Mouse (Mus musculus) MEL (cell line): ENCODE data around the gene Itgb1bp1. TPM values are rescaled to one million over a fixed set of nuclear protein-coding genes. Genes with fewer than 3 reads are reported as not detected.

Experiments used
- DNase-seq: peaks from one replicate; pipeline ENCODE4 v3.0.0; 2011; ENCODE audit warnings: low read depth, low spot score
- H3K27ac ChIP-seq: 2 replicates; pipeline ENCODE4 v1.5.1; 2012; ENCODE audit warnings: low read depth, mild to moderate bottlenecking, control low read depth, low read length, moderate library complexity; ENCODE audit not compliant: control insufficient read depth
- H3K27me3 ChIP-seq, 2 experiments: fragments of 150-350 bp in 1 of 2; sonication (generic) in 1 of 2; 2 replicates each; pipeline ENCODE4 v1.6.1; 2012; ENCODE audit warnings: low read length in 2 of 2, mild to moderate bottlenecking in 2 of 2, improper control_type of control experiment in 1 of 2, moderate library complexity in 1 of 2; ENCODE audit not compliant: insufficient read depth in 2 of 2, control insufficient read depth in 1 of 2
- H3K36me3 ChIP-seq, 2 experiments: 2 replicates each; pipeline ENCODE4 v1.6.1; 2012 to 2014; ENCODE audit warnings: low read length in 2 of 2, improper control_type of control experiment in 1 of 2, inconsistent platforms in 1 of 2, mild to moderate bottlenecking in 1 of 2; ENCODE audit not compliant: insufficient read depth in 2 of 2, control insufficient read depth in 1 of 2
- H3K4me1 ChIP-seq, 2 experiments: fragments of 150-350 bp in 1 of 2; sonication (generic) in 1 of 2; 2 replicates each; pipeline ENCODE4 v1.6.1; 2012; ENCODE audit warnings: low read length in 2 of 2, improper control_type of control experiment in 1 of 2, mild to moderate bottlenecking in 1 of 2; ENCODE audit not compliant: insufficient read depth in 2 of 2, control insufficient read depth in 1 of 2
- H3K4me3 ChIP-seq, 2 experiments: fragments of 150-350 bp in 1 of 2; sonication (generic) in 1 of 2; 2 replicates each; pipeline ENCODE4 v1.5.1; 2012; ENCODE audit warnings: low read depth in 2 of 2, low read length in 2 of 2, mild to moderate bottlenecking in 2 of 2, moderate library complexity in 2 of 2, control low read depth in 1 of 2, improper control_type of control experiment in 1 of 2; ENCODE audit not compliant: control insufficient read depth in 1 of 2, insufficient read depth in 1 of 2
- H3K79me2 ChIP-seq: 2 replicates; pipeline ENCODE4 v1.6.1; 2012; ENCODE audit warnings: mild to moderate bottlenecking, low read length, moderate library complexity; ENCODE audit not compliant: control insufficient read depth, poor library complexity, insufficient read depth
- H3K9ac ChIP-seq: 2 replicates; pipeline ENCODE4 v1.6.1; 2012; ENCODE audit warnings: low read depth, mild to moderate bottlenecking, control low read depth, low read length, moderate library complexity; ENCODE audit not compliant: control insufficient read depth, poor library complexity, severe bottlenecking
- H3K9me3 ChIP-seq: fragments of 150-350 bp; sonication (generic); replicated peaks from 2 replicates; pipeline ENCODE4 v1.6.1; 2012; ENCODE audit warnings: mild to moderate bottlenecking, low read length, improper control_type of control experiment, moderate library complexity; ENCODE audit not compliant: insufficient read depth
- BHLHE40 ChIP-seq: IDR thresholded peaks from 2 replicates; pipeline ENCODE4 v1.6.1; 2012; ENCODE audit warnings: low read depth, mild to moderate bottlenecking, inconsistent platforms, low read length, improper control_type of control experiment, borderline replicate concordance
- CHD2 ChIP-seq: IDR thresholded peaks from 2 replicates; pipeline ENCODE4 v1.6.1; 2011; ENCODE audit warnings: low read length, improper control_type of control experiment
- CTCF ChIP-seq, 3 experiments: IDR thresholded peaks in 2 of 3; conservative IDR thresholded peaks in 1 of 3; 2 replicates each; pipeline ENCODE4 v1.5.1; 2011 to 2012; ENCODE audit warnings: low read length in 3 of 3, low read depth in 2 of 3, mild to moderate bottlenecking in 2 of 3, improper control_type of control experiment in 1 of 3, inconsistent platforms in 1 of 3, mixed read lengths in 1 of 3, moderate library complexity in 1 of 3; ENCODE audit not compliant: control insufficient read depth in 1 of 3, insufficient read depth in 1 of 3, poor library complexity in 1 of 3, severe bottlenecking in 1 of 3
- EP300 ChIP-seq, 2 experiments: IDR thresholded peaks; 2 replicates each; pipeline ENCODE4 v1.6.1; 2011; ENCODE audit warnings: improper control_type of control experiment in 2 of 2, low read length in 2 of 2, low read depth in 1 of 2, mild to moderate bottlenecking in 1 of 2
- GATA1 ChIP-seq: IDR thresholded peaks from 2 replicates; pipeline ENCODE4 v1.6.1; 2011; ENCODE audit warnings: low read depth, low read length, improper control_type of control experiment
- HCFC1 ChIP-seq: IDR thresholded peaks from 2 replicates; pipeline ENCODE4 v1.6.1; 2012; ENCODE audit warnings: low read depth, mild to moderate bottlenecking, inconsistent platforms, low read length, improper control_type of control experiment, moderate library complexity
- JUND ChIP-seq: IDR thresholded peaks from 2 replicates; pipeline ENCODE4 v1.6.1; 2011; ENCODE audit warnings: low read depth, mild to moderate bottlenecking, improper control_type of control experiment, low read length
- KAT2A ChIP-seq: conservative IDR thresholded peaks from 2 replicates; pipeline ENCODE4 v1.6.1; 2012; ENCODE audit warnings: low read depth, low read length, improper control_type of control experiment, inconsistent platforms
- MAFK ChIP-seq: IDR thresholded peaks from 2 replicates; pipeline ENCODE4 v1.6.1; 2011; ENCODE audit warnings: low read depth, mild to moderate bottlenecking, low read length, improper control_type of control experiment, borderline replicate concordance
- MAX ChIP-seq: IDR thresholded peaks from 2 replicates; pipeline ENCODE4 v1.6.1; 2011; ENCODE audit warnings: low read length, improper control_type of control experiment
- MYC ChIP-seq: IDR thresholded peaks from 2 replicates; pipeline ENCODE4 v1.6.1; 2011; ENCODE audit warnings: low read depth, mild to moderate bottlenecking, low read length, improper control_type of control experiment, moderate library complexity
- NELFE ChIP-seq: IDR thresholded peaks from 2 replicates; pipeline ENCODE4 v1.6.1; 2011; ENCODE audit warnings: low read depth, low read length, improper control_type of control experiment
- POLR2AphosphoS2 ChIP-seq: IDR thresholded peaks from 2 replicates; pipeline ENCODE4 v1.6.1; 2011; ENCODE audit warnings: low read length, improper control_type of control experiment
- RAD21 ChIP-seq: IDR thresholded peaks from 2 replicates; pipeline ENCODE4 v1.6.1; 2011; ENCODE audit warnings: mild to moderate bottlenecking, low read depth, low read length, improper control_type of control experiment
- SIN3A ChIP-seq: IDR thresholded peaks from 2 replicates; pipeline ENCODE4 v1.6.1; 2012; ENCODE audit warnings: low read length, improper control_type of control experiment, inconsistent platforms
- TAL1 ChIP-seq: IDR thresholded peaks from 2 replicates; pipeline ENCODE4 v1.6.1; 2012; ENCODE audit warnings: mild to moderate bottlenecking, inconsistent platforms, low read length, moderate library complexity, mixed read lengths
- TBP ChIP-seq: IDR thresholded peaks from 2 replicates; pipeline ENCODE4 v1.8.0; 2011; ENCODE audit warnings: low read depth, low read length, improper control_type of control experiment
- UBTF ChIP-seq: IDR thresholded peaks from 2 replicates; pipeline ENCODE4 v1.6.1; 2012; ENCODE audit warnings: low read depth, mild to moderate bottlenecking, inconsistent platforms, low read length, improper control_type of control experiment, moderate library complexity, borderline replicate concordance; ENCODE audit not compliant: insufficient read depth
- USF1 ChIP-seq: IDR thresholded peaks from 2 replicates; pipeline ENCODE4 v1.6.1; 2014; ENCODE audit warnings: low read depth, mild to moderate bottlenecking, inconsistent platforms, low read length, improper control_type of control experiment, moderate library complexity
- ZMIZ1 ChIP-seq: IDR thresholded peaks from 2 replicates; pipeline ENCODE4 v1.6.1; 2012; ENCODE audit warnings: low read depth, mild to moderate bottlenecking, inconsistent platforms, low read length, improper control_type of control experiment, moderate library complexity
- polyA plus RNA-seq, 2 experiments: library from polyadenylated mRNA; stranded (reverse) in 1 of 2; unstranded in 1 of 2; fragments of >175 nt in 1 of 2; fragments of >200 nt in 1 of 2; gene quantifications; 2 replicates each; pipeline versions ENCODE4 v1.2.1 to v1.2.4; 2012; ENCODE audit warnings: low replicate concordance in 2 of 2, low read depth in 1 of 2; ENCODE audit not compliant: insufficient read length in 2 of 2, insufficient read depth in 1 of 2, missing spikeins in 1 of 2
- total RNA-seq: library from RNA; depleted of rRNA; stranded (reverse); fragments of 300-350 nt; gene quantifications from 2 replicates; pipeline ENCODE4 v1.2.3, GENCODE M21; 2012

Gene Itgb1bp1
- total and polyA plus RNA-seq, 3 experiments = 22.0 to 41.3 TPM; not detected in 1

DNA sequence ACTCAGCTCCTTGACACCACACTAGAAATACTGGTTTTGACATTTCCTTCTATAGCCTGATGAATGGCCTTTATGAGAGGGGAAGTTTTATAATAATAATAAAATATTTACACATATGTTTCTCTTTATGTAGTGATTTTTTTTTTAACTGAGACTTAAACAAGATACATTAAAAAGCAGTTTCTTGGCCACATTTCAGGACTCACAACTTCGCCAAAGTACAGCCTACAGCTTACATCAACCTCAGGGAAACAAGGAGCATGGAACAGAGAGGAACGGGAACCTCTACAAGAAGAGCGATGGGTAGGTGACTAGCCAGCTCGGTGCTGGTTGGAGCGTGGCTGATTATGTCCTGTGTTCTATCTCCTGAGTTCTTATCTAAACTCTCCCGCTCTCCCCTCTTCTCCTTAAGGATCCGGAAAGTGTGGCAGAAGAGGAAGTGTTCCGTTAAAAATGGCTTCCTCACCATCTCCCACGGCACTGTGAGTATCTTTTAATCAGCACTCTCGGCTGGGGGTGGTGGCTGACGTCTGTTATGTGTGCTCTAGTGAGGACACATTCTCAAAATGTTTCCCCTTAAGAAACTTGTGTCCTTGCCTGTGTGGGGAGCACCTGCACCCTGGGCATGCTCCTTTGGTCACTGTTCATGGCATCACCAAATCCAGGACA, 68.2 kb downstream of the Itgb1bp1 start:
- Histone ChIP-seq H3K4me1 (peaks cover 0 to 6% of the 10 kb centered on the region in 2 experiments; a peak in 2 of 4 replicates), H3K36me3 (peaks cover 0 to 3% of the 10 kb centered on the region in 2 experiments; a peak in 2 of 4 replicates), H3K9ac (no peak overlapping the region)

DNA sequence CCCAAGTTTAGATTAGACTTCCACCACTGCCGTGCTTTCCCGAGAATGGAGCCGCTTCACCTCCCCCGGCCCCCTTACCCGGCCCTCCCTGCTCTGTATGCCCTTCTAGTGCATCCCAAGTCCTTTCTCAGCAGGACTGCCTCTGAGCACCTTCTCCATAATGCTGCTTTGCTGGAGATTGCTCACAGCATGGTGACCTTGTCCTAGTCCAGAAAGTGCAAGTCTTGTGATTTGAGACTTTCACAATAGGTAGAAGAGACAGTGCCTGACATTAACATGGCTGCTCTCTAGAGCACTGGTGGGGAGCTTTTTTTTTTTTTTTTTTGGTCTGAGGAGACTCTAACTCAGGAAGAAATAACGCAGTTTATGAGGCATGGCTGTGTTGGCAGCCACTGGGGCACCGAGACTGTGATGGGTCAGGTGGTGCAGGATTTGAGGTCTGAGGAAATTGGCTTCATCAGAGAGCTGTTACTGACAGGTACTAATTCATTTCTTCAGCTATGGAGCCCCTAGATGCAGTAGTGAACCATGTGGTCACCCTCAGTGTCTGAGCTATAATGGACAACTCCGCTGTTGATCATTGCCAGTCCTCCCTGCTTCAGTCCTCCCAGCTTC, 71.4 kb downstream of the Itgb1bp1 start:
- H3K27me3 ChIP-seq = no peaks in the 10 kb centered on the region
- H3K4me3 ChIP-seq = no peak overlapping the region
- no peaks in the 10 kb centered on the region for H3K79me2 ChIP-seq
- no peak overlapping the region for H3K27ac ChIP-seq
- peaks cover 0 to 3% of the 10 kb centered on the region in 2 experiments; a peak in 2 of 4 replicates for H3K36me3 ChIP-seq
- H3K4me1 ChIP-seq = peaks cover 0 to 6% of the 10 kb centered on the region in 2 experiments; a peak in 2 of 4 replicates
- DNase-seq = no peak
- TF ChIP-seq KAT2A (no peak), TAL1 (no peak), RAD21 (no peak), ZMIZ1 (no peak), HCFC1 (no peak), BHLHE40 (no peak), GATA1 (no peak), UBTF (no peak)
- no peak overlapping the region for H3K9ac ChIP-seq
- H3K9me3 ChIP-seq = no peaks in the 10 kb centered on the region

More for the DNA sequence above, 68.2 kb downstream of the Itgb1bp1 start:
- no peaks in the 10 kb centered on the region for H3K79me2 ChIP-seq
- TF ChIP-seq EP300 (IDR thresholded peaks at IDR 0.05; ENCODE audit: low read depth in 1 of 2, low read length in 2 of 2) (no peak), JUND (no peak), NELFE (no peak), ZMIZ1 (no peak), MYC (no peak), MAX (no peak), TBP (no peak), POLR2AphosphoS2 (no peak), MAFK (no peak), SIN3A (no peak), USF1 (no peak), CHD2 (no peak), CTCF (IDR thresholded peaks at IDR 0.05 in 2 of 3, conservative IDR thresholded peaks at IDR 0.05 in 1 of 3; ENCODE audit: control insufficient read depth in 1 of 3, insufficient read depth in 1 of 3, low read depth in 2 of 3, low read length in 3 of 3, poor library complexity in 1 of 3, severe bottlenecking in 1 of 3) (no peak)
- H3K9me3 ChIP-seq = no peaks in the 10 kb centered on the region
- peak; percentile 18 for DNase-seq
- H3K4me3 ChIP-seq = no peak overlapping the region
- peak overlapping the region; percentile 39 for H3K27ac ChIP-seq
- no peaks in the 10 kb centered on the region for H3K27me3 ChIP-seq
